Mouse (Mus musculus) C2C12 (cell line): ENCODE results near the gene Vmn1r132. TPM values are rescaled to one million over a fixed set of nuclear protein-coding genes. Genes with fewer than 3 reads are reported as not detected.
"Not testable (repeated sequence)": the region's sequence is repeated elsewhere in the genome, so short reads cannot be mapped to it uniquely, and the experiment has no call there.

ENCODE experiments used
- H3K27me3 ChIP-seq: one replicate; pipeline ENCODE4 v1.6.1; 2011; ENCODE audit not compliant: control insufficient read depth, insufficient read depth, insufficient read length
- H3K36me3 ChIP-seq: one replicate; pipeline ENCODE4 v1.6.1; 2011; ENCODE audit not compliant: control insufficient read depth, insufficient read depth
- H3K4me3 ChIP-seq: one replicate; pipeline ENCODE4 v1.5.1; 2011; ENCODE audit warnings: mild to moderate bottlenecking, control low read depth; ENCODE audit not compliant: poor library complexity, insufficient read depth, severe bottlenecking
- H3K79me2 ChIP-seq: one replicate; pipeline ENCODE4 v1.6.1; 2011; ENCODE audit not compliant: control insufficient read depth, insufficient read depth
- H3K79me3 ChIP-seq: one replicate; pipeline ENCODE4 v1.6.1; 2011; ENCODE audit warnings: low read depth, control low read depth
- H3ac ChIP-seq: one replicate; pipeline ENCODE3; 2011; ENCODE audit warnings: low read depth; ENCODE audit not compliant: control insufficient read depth, insufficient read length
- long read RNA-seq, 2 experiments: library from polyadenylated mRNA; unstranded; transcript quantifications; one replicate each; pipeline ENCODE4 v2.0.0; 2019 to 2020
- polyA plus RNA-seq: library from polyadenylated mRNA; unstranded; fragments of >200 nt; fragmentation: generic; extraction: Trizol; gene quantifications from one replicate; pipeline ENCODE4 v1.2.1, GENCODE M21; 2012; ENCODE audit warnings: missing spikeins

Vmn1r132 gene
- not detected for polyA plus RNA-seq
- long read RNA-seq, experiment 1 = 0 reads
- long read RNA-seq, experiment 2 = 0 reads

- H3ac ChIP-seq, H3K79me3 ChIP-seq, H3K27me3 ChIP-seq, H3K4me3 ChIP-seq, H3K36me3 ChIP-seq, H3K79me2 ChIP-seq: not testable (repeated sequence)
Observed at GRCm38 (mm10) chr7:21613792-21614191, at the start of gene Vmn1r132. Gene Vmn1r132, plus strand, starts transcription at chr7:21614092.

Other genes with a start within 250 kb of the Vmn1r132 start
- not detected for gene Gm6882, start 181.3 kb upstream of the Vmn1r132 start, polyA plus RNA-seq
- not detected for gene Vmn1r130, start 102.3 kb upstream of the Vmn1r132 start, polyA plus RNA-seq
- not detected for gene Vmn1r131, start 68.0 kb upstream of the Vmn1r132 start, polyA plus RNA-seq
- gene Gm4175, start 147.4 kb downstream of the Vmn1r132 start, polyA plus RNA-seq = not detected
- gene Gm4177, start 182.6 kb downstream of the Vmn1r132 start, polyA plus RNA-seq = not detected
- gene Vmn1r135, start 218.3 kb downstream of the Vmn1r132 start, polyA plus RNA-seq = not detected
- gene Gm5725, start 230.2 kb downstream of the Vmn1r132 start, polyA plus RNA-seq = not detected